Comparison of ENCODE assay signal across 24 mouse cellular contexts in genomic region chr1:7823969-7824368, GRCm38 (mm10).
"Had no signal": no experiment of that assay in that cellular context is flagged by ENCODE, and none has a peak within 500 bp of the region (broad histone marks: within the 10 kb centered on the region; RNA-seq: fewer than 3 reads in every experiment).

No protein-coding gene starts in this region.

- H3K27ac ChIP-seq: heart, embryonic 10.5 days; hindbrain, embryonic 10.5 days; hindbrain, embryonic 12.5 days; hindbrain, embryonic 14.5 days; intestine, embryonic 15.5 days; layer of hippocampus, adult 2 months; left cerebral cortex, adult 2 months; limb, embryonic 10.5 days; limb, embryonic 12.5 days had no signal

- DNase-seq: gastrocnemius, postnatal 14 days; gastrocnemius, postnatal 36 days; heart, adult 18-20 months; heart, postnatal 10 days; heart, postnatal 4 days; kidney, adult 18-20 months; kidney, adult 8-10 months; kidney, postnatal 10 days; kidney, postnatal 25 days; kidney, postnatal 4 days; liver had no signal

- H3K9me3 ChIP-seq: heart, embryonic 10.5 days; hindbrain, embryonic 10.5 days; hindbrain, embryonic 12.5 days; intestine, embryonic 15.5 days; limb, embryonic 10.5 days; limb, embryonic 12.5 days had no signal

- H3K36me3 ChIP-seq: heart, embryonic 10.5 days; heart, embryonic 12.5 days; hindbrain, embryonic 10.5 days; hindbrain, embryonic 12.5 days; intestine, embryonic 15.5 days; limb, embryonic 10.5 days; limb, embryonic 12.5 days had no signal

- H3K4me1 ChIP-seq: heart, embryonic 10.5 days; heart, embryonic 12.5 days; hindbrain, embryonic 10.5 days; hindbrain, embryonic 12.5 days; intestine, embryonic 15.5 days; limb, embryonic 10.5 days; limb, embryonic 12.5 days had no signal

- ATAC-seq: hindbrain, embryonic 16.5 days; inflammation-experienced regulatory T-cells, adult 6 months; intestine, embryonic 15.5 days; intestine, postnatal 0 days had no signal

- H3K9ac ChIP-seq: heart, embryonic 12.5 days; hindbrain, embryonic 12.5 days; hindbrain, embryonic 14.5 days; intestine, embryonic 15.5 days; limb, embryonic 12.5 days had no signal

- H3K27me3 ChIP-seq: heart, embryonic 12.5 days; hindbrain, embryonic 12.5 days; intestine, embryonic 15.5 days; limb, embryonic 12.5 days had no signal

- H3K4me3 ChIP-seq: heart, embryonic 10.5 days; heart, embryonic 12.5 days; hindbrain, embryonic 10.5 days; hindbrain, embryonic 12.5 days; intestine, embryonic 15.5 days; layer of hippocampus, adult 2 months; left cerebral cortex, adult 2 months; limb, embryonic 10.5 days; limb, embryonic 12.5 days had no signal
